Mouse (Mus musculus): Measurements from ENCODE around the gene Ttc3.
A peak's percentile ranks its signal among the peaks of the same experiment; 100 is the strongest.
"Not testable (repeated sequence)": the region's sequence is repeated elsewhere in the genome, so short reads cannot be mapped to it uniquely, and the experiment has no call there.

The Ttc3 gene

GRCm38 (mm10) chr16:94436801-94437200, 66.4 kb downstream of the Ttc3 start:
- DNase-seq = no peak

- peak; percentile 80 for DNase-seq
Measured at GRCm38 (mm10) chr16:94441361-94441760, 70.9 kb downstream of the Ttc3 start.

GRCm38 (mm10) chr16:94449151-94449550, 78.7 kb downstream of the Ttc3 start:
- peak; percentile 83 for DNase-seq

GRCm38 (mm10) chr16:94449632-94450031, 79.2 kb downstream of the Ttc3 start:
- DNase-seq = no peak

GRCm38 (mm10) chr16:94451545-94452488, 81.4 kb downstream of the Ttc3 start:
- peak; percentile 86 for DNase-seq

- DNase-seq = no peak
Measured at GRCm38 (mm10) chr16:94452768-94453167, 82.3 kb downstream of the Ttc3 start.

GRCm38 (mm10) chr16:94454146-94454545, 83.7 kb downstream of the Ttc3 start:
- no peak for DNase-seq

- peak; percentile 67 for DNase-seq
Measured at GRCm38 (mm10) chr16:94464067-94464466, 93.6 kb downstream of the Ttc3 start.

GRCm38 (mm10) chr16:94465900-94466299, 95.5 kb downstream of the Ttc3 start:
- DNase-seq = peak; percentile 60

GRCm38 (mm10) chr16:94466317-94466716, 95.9 kb downstream of the Ttc3 start:
- DNase-seq = not testable (repeated sequence)

GRCm38 (mm10) chr16:94467337-94468055, 97.1 kb downstream of the Ttc3 start:
- peak; percentile 97 for DNase-seq

- DNase-seq = peak; percentile 66
Measured at GRCm38 (mm10) chr16:94468391-94468790, 98.0 kb downstream of the Ttc3 start.

- peak; percentile 98 for DNase-seq
Measured at GRCm38 (mm10) chr16:94472515-94472951, 102.1 kb downstream of the Ttc3 start.

- peak; percentile 95 for DNase-seq
Measured at GRCm38 (mm10) chr16:94473086-94473822, 102.8 kb downstream of the Ttc3 start.

GRCm38 (mm10) chr16:94484752-94485535, 114.5 kb downstream of the Ttc3 start:
- DNase-seq = no peak

GRCm38 (mm10) chr16:94487341-94487740, 116.9 kb downstream of the Ttc3 start:
- DNase-seq = no peak

- DNase-seq = no peak
Measured at GRCm38 (mm10) chr16:94489326-94489725, 118.9 kb downstream of the Ttc3 start.

GRCm38 (mm10) chr16:94497176-94497575, 126.8 kb downstream of the Ttc3 start:
- DNase-seq = peak; percentile 86

GRCm38 (mm10) chr16:94497911-94498310, 127.5 kb downstream of the Ttc3 start:
- DNase-seq = peak; percentile 97

GRCm38 (mm10) chr16:94504192-94504591, 133.8 kb downstream of the Ttc3 start:
- peak; percentile 55 for DNase-seq

GRCm38 (mm10) chr16:94507071-94507470, 136.7 kb downstream of the Ttc3 start:
- DNase-seq = peak; percentile 55

GRCm38 (mm10) chr16:94508769-94509168, 138.4 kb downstream of the Ttc3 start:
- no peak for DNase-seq

Data from heart, adult 11 months (tissue).